Mouse (Mus musculus): ENCODE measurements around the gene Hoxa9.

DNA sequence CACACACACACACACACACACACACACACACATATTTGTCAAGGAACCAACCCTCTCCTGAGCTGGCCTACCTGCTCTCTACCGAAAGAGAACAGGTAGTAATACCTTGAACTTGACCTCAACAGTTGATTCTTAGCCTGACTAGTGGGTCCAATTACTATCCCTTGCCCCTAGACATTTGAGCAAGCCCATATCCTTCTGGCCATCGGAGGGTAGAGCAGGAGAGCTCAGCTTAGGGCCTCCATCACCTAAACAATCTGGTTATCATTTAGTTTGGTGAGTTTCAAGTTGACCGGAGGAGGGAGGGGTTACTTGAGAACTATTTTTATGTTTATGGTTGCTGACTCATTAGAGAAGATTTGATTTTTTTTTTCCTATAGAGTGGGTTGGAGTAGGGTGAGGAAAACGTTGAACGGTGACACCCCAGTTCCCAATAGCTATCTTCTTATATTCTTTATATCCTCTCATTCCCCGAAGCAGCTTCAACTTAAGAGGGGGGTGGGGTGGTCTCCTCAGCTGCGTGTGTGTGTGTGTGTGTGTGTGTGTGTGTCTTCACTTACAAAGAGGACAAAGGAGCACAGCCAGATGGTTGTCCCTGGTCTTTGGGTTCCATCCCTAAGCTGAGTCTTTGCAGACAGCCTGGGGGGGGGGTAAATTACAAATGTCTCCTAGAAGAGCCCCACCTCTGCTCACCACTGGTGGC lies 20.4 kb upstream of the Hoxa9 start:
- TF ChIP-seq CTCF (conservative IDR thresholded peaks at IDR 0.05; ENCODE audit: low read length), result no peak
- TF ChIP-seq NANOG (IDR thresholded peaks at IDR 0.05; ENCODE audit: borderline replicate concordance, low read length), result no peak
- TF ChIP-seq POU5F1 (IDR thresholded peaks at IDR 0.05; ENCODE audit: borderline replicate concordance, low read length), result no peak
